Comparison of ENCODE assay signal across 22 mouse cellular contexts in the genomic region with DNA sequence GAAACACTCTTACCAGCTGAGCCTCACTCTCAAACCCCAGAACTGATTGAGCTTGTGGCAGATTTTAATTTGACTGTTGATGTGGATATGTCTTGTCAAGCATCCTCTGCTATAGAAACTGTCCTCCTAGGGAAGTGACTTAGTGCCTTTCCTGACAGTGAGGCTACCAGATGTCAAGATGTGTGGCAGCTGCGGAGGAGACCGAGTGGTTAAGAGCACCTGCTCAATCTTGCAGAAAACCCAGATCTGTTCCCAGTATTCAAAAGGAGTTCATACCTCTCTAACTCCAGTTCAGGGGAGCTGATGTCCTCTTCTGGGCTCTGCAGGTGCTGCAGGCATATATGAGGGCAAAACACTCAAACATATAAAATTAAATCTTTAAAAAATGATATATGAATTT.
"Had no signal": no experiment of that assay in that cellular context is flagged by ENCODE, and none has a peak within 500 bp of the region (broad histone marks: within the 10 kb centered on the region; RNA-seq: fewer than 3 reads in every experiment).

No protein-coding gene starts in this region.

- H3K9me3 ChIP-seq: kidney, embryonic 15.5 days; limb, embryonic 12.5 days; limb, embryonic 15.5 days; midbrain, embryonic 13.5 days; neural tube, embryonic 12.5 days; neural tube, embryonic 15.5 days; stomach, embryonic 15.5 days had no signal

- DNase-seq: kidney, adult 11 months; kidney, adult 8-10 months; kidney, postnatal 10 days; kidney, postnatal 36 days; left cerebral cortex, postnatal 4 days; liver, postnatal 0 days; lung, embryonic 14.5 days; right cerebral cortex, adult 18-20 months; right cerebral cortex, postnatal 25 days; spleen, adult 18-20 months had no signal

- H3K27ac ChIP-seq: kidney, embryonic 15.5 days; limb, embryonic 12.5 days; limb, embryonic 15.5 days; liver, embryonic 14.5 days; macrophage; midbrain, embryonic 13.5 days; neural tube, embryonic 12.5 days; neural tube, embryonic 15.5 days; stomach, embryonic 15.5 days had no signal

- ATAC-seq: liver, postnatal 0 days; lung, postnatal 0 days; midbrain, embryonic 13.5 days had no signal

- H3K4me2 ChIP-seq: kidney, embryonic 15.5 days; limb, embryonic 12.5 days; limb, embryonic 15.5 days; liver, embryonic 11.5 days; lung, embryonic 14.5 days; midbrain, embryonic 13.5 days; neural tube, embryonic 12.5 days; neural tube, embryonic 15.5 days; stomach, embryonic 15.5 days had no signal

- H3K9ac ChIP-seq: kidney, embryonic 15.5 days; limb, embryonic 12.5 days; limb, embryonic 15.5 days; liver, embryonic 14.5 days; liver, postnatal 0 days; lung, embryonic 14.5 days; midbrain, embryonic 13.5 days; neural tube, embryonic 12.5 days; neural tube, embryonic 15.5 days; stomach, embryonic 15.5 days had no signal

- H3K4me3 ChIP-seq: kidney, embryonic 15.5 days; left cerebral cortex, adult 2 months; limb, embryonic 12.5 days; limb, embryonic 15.5 days; midbrain, embryonic 13.5 days; neural tube, embryonic 12.5 days; neural tube, embryonic 15.5 days; stomach, embryonic 15.5 days had no signal

- H3K27me3 ChIP-seq: kidney, embryonic 15.5 days; limb, embryonic 12.5 days; limb, embryonic 15.5 days; midbrain, embryonic 13.5 days; neural tube, embryonic 12.5 days; neural tube, embryonic 15.5 days; stomach, embryonic 15.5 days had no signal

- H3K36me3 ChIP-seq: neural tube, embryonic 12.5 days; neural tube, embryonic 15.5 days had no signal

- H3K4me1 ChIP-seq: kidney, embryonic 15.5 days; limb, embryonic 12.5 days; limb, embryonic 15.5 days; neural tube, embryonic 12.5 days; stomach, embryonic 15.5 days had no signal
